Mouse (Mus musculus): Measurements from ENCODE around the gene Csk.

- TF ChIP-seq CTCF (conservative IDR thresholded peaks at IDR 0.05; ENCODE audit: insufficient read depth, insufficient read length, low read depth, low read length) (no peak), POLR2A (IDR thresholded peaks at IDR 0.05; ENCODE audit: low read depth, low read length) (no peak)
These were observed 56.2 kb downstream of the Csk start for GRCm38 (mm10) chr9:57597265-57597664.

All from kidney, adult 2 months (tissue).